Mouse (Mus musculus): ENCODE results near the gene Meig1. TPM values are rescaled to one million over a fixed set of nuclear protein-coding genes. Genes with fewer than 3 reads are reported as not detected.

Meig1 gene
- total RNA-seq, 2 experiments from 2014 or later, result 0.93 to 1.5 TPM

DNA sequence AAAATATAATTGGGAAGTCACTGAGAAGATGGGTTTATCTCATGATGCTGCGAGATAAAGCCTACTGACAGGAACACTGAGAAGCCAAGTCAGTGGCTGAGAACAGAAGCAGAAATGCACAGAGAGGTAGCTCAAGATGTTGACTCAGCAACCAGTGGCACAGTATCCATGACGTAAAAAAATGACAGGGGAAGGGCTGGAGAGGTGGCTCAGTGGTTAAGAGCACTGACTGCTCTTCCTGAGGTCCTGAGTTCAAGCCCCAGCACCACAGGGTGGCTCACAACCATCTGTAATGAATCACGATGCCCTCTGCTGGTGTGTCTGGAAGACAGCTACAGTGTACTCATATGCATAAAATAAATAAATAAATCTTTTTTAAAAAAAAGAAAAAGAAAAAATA lies 61.4 kb downstream of the Meig1 start:
- intact Hi-C loops (cut with DNase I), result no loop called here
- DNase-seq, result no peak

Other genes with a start within 250 kb of the Meig1 start
- 10 to 100 TPM; 15.3 to 17.6 TPM for gene Nmt2, start 138.4 kb downstream of the Meig1 start, total RNA-seq (2021)
- gene Rpp38, start 90.0 kb downstream of the Meig1 start, total RNA-seq (2021), result 1 to 10 TPM; 5.8 to 6.4 TPM
- not detected for gene Acbd7, start 86.5 kb downstream of the Meig1 start, total RNA-seq (2021)
- not detected for gene Olah, start 25.4 kb downstream of the Meig1 start, total RNA-seq (2021)
- gene Dclre1c, start 1.5 kb upstream of the Meig1 start, total RNA-seq (2021), result 1 to 10 TPM; 2.6 to 4.1 TPM
- gene Suv39h2, start 52.4 kb upstream of the Meig1 start, total RNA-seq (2021), result 1 to 10 TPM; 1.7 to 1.8 TPM
- gene Gm45902, start 90.1 kb upstream of the Meig1 start, total RNA-seq (2021), result 1 to 10 TPM; 2.1 to 2.2 TPM
- 10 to 100 TPM; 33.4 to 35.3 TPM for gene Hspa14, start 90.2 kb upstream of the Meig1 start, total RNA-seq (2021)
- gene Cdnf, start 90.4 kb upstream of the Meig1 start, total RNA-seq (2021), result 1 to 10 TPM; 6.7 to 9.9 TPM
- gene Fam107b, start 147.8 kb upstream of the Meig1 start, total RNA-seq (2021), result 10 to 100 TPM; 20.7 to 23.9 TPM